Comparison of ENCODE assay signal across 14 mouse cellular contexts in genomic region chr17:63465239-63465638, GRCm38 (mm10). TPM values are rescaled to one million over a fixed set of nuclear protein-coding genes. Genes with fewer than 3 reads are reported as not detected.
DNase-seq lines count a peak whose midpoint lies in the region; ATAC-seq lines count a peak whose summit lies in the region.
"Had no signal": no experiment of that assay in that cellular context is flagged by ENCODE, and none has a peak within 500 bp of the region (broad histone marks: within the 10 kb centered on the region; RNA-seq: fewer than 3 reads in every experiment).

No protein-coding gene starts in this region.

- DNase-seq in forebrain, embryonic 14.5 days (ENCODE audit: low spot score) = peak; percentile 89
- DNase-seq in forebrain, embryonic 11.5 days (ENCODE audit: low spot score) = no peak
- DNase-seq in midbrain, embryonic 14.5 days = peak; percentile 54
- peak; percentile 46 for DNase-seq in cerebellum, adult 9-11 months
- DNase-seq in frontal cortex, postnatal 25 days (ENCODE audit: low spot score in 2 of 2) = no peak
- DNase-seq: adrenal gland, postnatal 14 days; lung, embryonic 14.5 days had no signal

- no peak overlapping the region for H3K4me3 ChIP-seq in forebrain, embryonic 14.5 days (ENCODE audit: low read depth, low read length)
- H3K4me3 ChIP-seq in forebrain, embryonic 11.5 days (ENCODE audit: low read depth, low read length) = no peak overlapping the region
- H3K4me3 ChIP-seq in midbrain, embryonic 14.5 days (replicated peaks; ENCODE audit: low read depth, low read length) = no peak overlapping the region
- no peak overlapping the region for H3K4me3 ChIP-seq in midbrain, embryonic 13.5 days (replicated peaks)
- H3K4me3 ChIP-seq: limb, embryonic 15.5 days; megakaryocyte, embryonic 14.5 days had no signal

- no peak overlapping the region for H3K9ac ChIP-seq in forebrain, embryonic 14.5 days (ENCODE audit: low read length)
- H3K9ac ChIP-seq in forebrain, embryonic 11.5 days (ENCODE audit: low read length) = no peak overlapping the region
- H3K9ac ChIP-seq in midbrain, embryonic 14.5 days (replicated peaks; ENCODE audit: low read length) = no peak overlapping the region
- H3K9ac ChIP-seq in midbrain, embryonic 13.5 days (replicated peaks) = no peak overlapping the region
- H3K9ac ChIP-seq: limb, embryonic 15.5 days; lung, embryonic 14.5 days had no signal

- peak; percentile 71; the same call in 1 of the 2 replicates for ATAC-seq in forebrain, embryonic 14.5 days
- ATAC-seq in forebrain, embryonic 11.5 days (replicated peaks; ENCODE audit: low FRiP score) = no peak
- no peak for ATAC-seq in midbrain, embryonic 14.5 days (ENCODE audit: low FRiP score, low TSS enrichment)
- ATAC-seq in midbrain, embryonic 13.5 days = no peak
- ATAC-seq in megakaryocyte-erythroid progenitor cell, adult 5-6 weeks (replicated peaks; ENCODE audit: low FRiP score, low TSS enrichment, poor library complexity, severe bottlenecking) = peak; percentile 68; the same call in 1 of the 2 replicates
- no peak for ATAC-seq in monocyte, adult 5-6 weeks (replicated peaks; ENCODE audit: insufficient number of reproducible peaks, low FRiP score, low TSS enrichment, poor library complexity, severe bottlenecking)
- ATAC-seq: intestine, embryonic 16.5 days had no signal

- 31% methylated on average over 1 of the region's 1 CpGs for WGBS in forebrain, embryonic 14.5 days
- WGBS in forebrain, embryonic 11.5 days = 91% methylated on average over 1 of the region's 1 CpGs
- 36% methylated on average over 1 of the region's 1 CpGs for WGBS in midbrain, embryonic 14.5 days
- 46% methylated on average over 1 of the region's 1 CpGs for WGBS in midbrain, embryonic 13.5 days

- H3K4me1 ChIP-seq in forebrain, embryonic 14.5 days (ENCODE audit: control insufficient read depth, insufficient read depth, low read length) = peaks cover 8% of the 10 kb centered on the region; the same call in 1 of the 2 replicates
- H3K4me1 ChIP-seq in forebrain, embryonic 11.5 days (replicated peaks; ENCODE audit: control insufficient read depth, insufficient read depth, low read length) = no peaks in the 10 kb centered on the region
- peaks cover 13% of the 10 kb centered on the region for H3K4me1 ChIP-seq in midbrain, embryonic 14.5 days (ENCODE audit: control insufficient read depth, insufficient read depth, low read length)
- peaks cover 39% of the 10 kb centered on the region for H3K4me1 ChIP-seq in midbrain, embryonic 13.5 days (replicated peaks)
- H3K4me1 ChIP-seq: limb, embryonic 15.5 days had no signal

- H3K9me3 ChIP-seq in forebrain, embryonic 14.5 days (replicated peaks; ENCODE audit: control insufficient read depth, low read length) = no peaks in the 10 kb centered on the region
- no peaks in the 10 kb centered on the region for H3K9me3 ChIP-seq in forebrain, embryonic 11.5 days (ENCODE audit: control insufficient read depth, low read length)
- no peaks in the 10 kb centered on the region for H3K9me3 ChIP-seq in midbrain, embryonic 14.5 days (ENCODE audit: control insufficient read depth, low read length)
- no peaks in the 10 kb centered on the region for H3K9me3 ChIP-seq in midbrain, embryonic 13.5 days
- H3K9me3 ChIP-seq: limb, embryonic 15.5 days; megakaryocyte, embryonic 14.5 days had no signal

- no peaks in the 10 kb centered on the region for H3K36me3 ChIP-seq in forebrain, embryonic 14.5 days (ENCODE audit: control insufficient read depth, insufficient read depth, low read length)
- H3K36me3 ChIP-seq in forebrain, embryonic 11.5 days (ENCODE audit: control insufficient read depth, insufficient read depth, low read length) = no peaks in the 10 kb centered on the region
- no peaks in the 10 kb centered on the region for H3K36me3 ChIP-seq in midbrain, embryonic 14.5 days (ENCODE audit: control insufficient read depth, insufficient read depth, low read length)
- no peaks in the 10 kb centered on the region for H3K36me3 ChIP-seq in midbrain, embryonic 13.5 days

- no peak overlapping the region for H3K27ac ChIP-seq in forebrain, embryonic 14.5 days (ENCODE audit: low read depth, low read length)
- H3K27ac ChIP-seq in forebrain, embryonic 11.5 days (ENCODE audit: low read depth, low read length) = no peak overlapping the region
- H3K27ac ChIP-seq in midbrain, embryonic 14.5 days (replicated peaks; ENCODE audit: low read depth, low read length) = no peak overlapping the region
- no peak overlapping the region for H3K27ac ChIP-seq in midbrain, embryonic 13.5 days
- H3K27ac ChIP-seq: kidney, postnatal 0 days; limb, embryonic 15.5 days had no signal

- H3K27me3 ChIP-seq in forebrain, embryonic 14.5 days (replicated peaks; ENCODE audit: control insufficient read depth, insufficient read depth, low read length) = no peaks in the 10 kb centered on the region
- no peaks in the 10 kb centered on the region for H3K27me3 ChIP-seq in forebrain, embryonic 11.5 days (ENCODE audit: control insufficient read depth, insufficient read depth, low read length)
- no peaks in the 10 kb centered on the region for H3K27me3 ChIP-seq in midbrain, embryonic 14.5 days (ENCODE audit: control insufficient read depth, insufficient read depth, low read length)
- no peaks in the 10 kb centered on the region for H3K27me3 ChIP-seq in midbrain, embryonic 13.5 days
- H3K27me3 ChIP-seq: limb, embryonic 15.5 days; megakaryocyte, embryonic 14.5 days had no signal

- no peak overlapping the region for H3K4me2 ChIP-seq in forebrain, embryonic 14.5 days (ENCODE audit: low read length)
- H3K4me2 ChIP-seq in forebrain, embryonic 11.5 days (ENCODE audit: low read depth, low read length, severe bottlenecking) = no peak overlapping the region
- H3K4me2 ChIP-seq in midbrain, embryonic 14.5 days (ENCODE audit: low read length) = no peak overlapping the region
- H3K4me2 ChIP-seq in midbrain, embryonic 13.5 days (replicated peaks) = no peak overlapping the region
- H3K4me2 ChIP-seq: limb, embryonic 15.5 days; lung, embryonic 14.5 days had no signal

RNA-seq across cellular contexts. Expression of gene Fbxl17, which starts 34.6 kb away (rescaled TPM):
- 8.9 and 9.1 TPM in 2 replicates for polyA plus RNA-seq in forebrain, embryonic 14.5 days (2014; fragmentation: Nextera tagmentation; extraction: Ambion mirVana)
- 5.8 and 6.9 TPM in 2 replicates for polyA plus RNA-seq in forebrain, embryonic 11.5 days (2014; fragmentation: Nextera tagmentation; extraction: Ambion mirVana)
- 41.4 and 53.5 TPM in 2 replicates for polyA plus RNA-seq in midbrain, embryonic 14.5 days (2014; fragmentation: Nextera tagmentation; extraction: Ambion mirVana)
- 28.5 and 29.0 TPM in 2 replicates for polyA plus RNA-seq in midbrain, embryonic 13.5 days (2015; fragmentation: Nextera tagmentation; extraction: Ambion mirVana)
- total RNA-seq in megakaryocyte-erythroid progenitor cell, adult 5-6 weeks (2014; fragmentation: Nextera tagmentation) = 5.2 and 12.5 TPM in 2 replicates
- 3.7 and 7.6 TPM in 2 replicates for total RNA-seq in megakaryocyte-erythroid progenitor cell, adult 5-6 weeks (2017)
- 21.5 to 25.7 TPM (median 23.9 TPM) in 3 replicates for total RNA-seq in monocyte, adult 5-6 weeks (2017)

Comparison
In these comparisons a context has a peak if more than half of its experiments do, and no peak if none do; other contexts are left out.
1. ATAC-seq: peak in forebrain, embryonic 14.5 days (single experiment) and megakaryocyte-erythroid progenitor cell, adult 5-6 weeks (single experiment); none in forebrain, embryonic 11.5 days (single experiment), midbrain, embryonic 14.5 days (single experiment), midbrain, embryonic 13.5 days (single experiment) and monocyte, adult 5-6 weeks (single experiment).
2. DNase-seq: peak in forebrain, embryonic 14.5 days (single experiment), midbrain, embryonic 14.5 days (single experiment) and cerebellum, adult 9-11 months (single experiment); none in forebrain, embryonic 11.5 days (single experiment) and frontal cortex, postnatal 25 days (0 of 2).